Mouse (Mus musculus): ENCODE data around the gene Mttp.
"Not testable (repeated sequence)": the region's sequence is repeated elsewhere in the genome, so short reads cannot be mapped to it uniquely, and the experiment has no call there.

GRCm38 (mm10) chr3:138138146-138138545, 6.6 kb downstream of the Mttp start:
- not testable (repeated sequence) for TF ChIP-seq POLR2A (IDR thresholded peaks at IDR 0.05; ENCODE audit: control insufficient read depth, extremely low read depth, insufficient read depth, low read length, poor library complexity); CTCF (IDR thresholded peaks at IDR 0.05; ENCODE audit: borderline replicate concordance, control insufficient read depth, extremely low read depth, insufficient read depth, low read length, poor library complexity)
